Mouse (Mus musculus) C3H10T1/2 (cell line): Measurements from ENCODE around the gene Tbx6. TPM values are rescaled to one million over a fixed set of nuclear protein-coding genes. Genes with fewer than 3 reads are reported as not detected.

Experiments
- polyA plus RNA-seq, 2 experiments: library from polyadenylated mRNA; unstranded; fragments of >200 nt; fragmentation: generic; extraction: Trizol; gene quantifications; one replicate each; pipeline ENCODE4 v1.2.1; 2012; ENCODE audit warnings: missing spikeins in 2 of 2

Tbx6 gene
- polyA plus RNA-seq = under 1 TPM; 0.01 to 0.58 TPM

GRCm38 (mm10) chr7:126780971-126781635, at the start of gene Tbx6:
Gene Tbx6 (plus strand): TSS chr7:126781483.

GRCm38 (mm10) chr7:126759050-126759671, 22.1 kb upstream of the Tbx6 start, which contains the start of gene Mapk3:
Gene Mapk3 (plus strand): TSS chr7:126759601.

GRCm38 (mm10) chr7:126766201-126766600, 15.1 kb upstream of the Tbx6 start, which contains the start of gene Gdpd3:
Gene Gdpd3 (plus strand): TSS chr7:126766334.

GRCm38 (mm10) chr7:126776598-126777057, 4.7 kb upstream of the Tbx6 start, which contains the start of gene Ypel3:
Gene Ypel3 (plus strand): TSS chr7:126776955.

GRCm38 (mm10) chr7:126791851-126792720, 10.8 kb downstream of the Tbx6 start, which contains the start of gene Ppp4c:
Gene Ppp4c (minus strand): TSS chr7:126792496.

GRCm38 (mm10) chr7:126797411-126798126, 16.3 kb downstream of the Tbx6 start, which contains the start of gene Fam57b:
Gene Fam57b (plus strand): TSS chr7:126797668.

GRCm38 (mm10) chr7:126831539-126831938, 50.3 kb downstream of the Tbx6 start, which contains the start of gene 4930451I11Rik:
Gene 4930451I11Rik (minus strand): TSS chr7:126831639.

Other genes with a start within 250 kb of the Tbx6 start
- gene Eif3c, start 215.1 kb upstream of the Tbx6 start, polyA plus RNA-seq = 100 to 1,000 TPM in 1 of 2 experiments, 10 to 100 TPM in 1; 71.1 to 121 TPM
- gene Apobr, start 196.5 kb upstream of the Tbx6 start, polyA plus RNA-seq = under 1 TPM; 0.28 to 0.60 TPM
- under 1 TPM; 0.26 to 0.27 TPM for gene Cln3, start 195.7 kb upstream of the Tbx6 start, polyA plus RNA-seq
- gene Il27, start 186.5 kb upstream of the Tbx6 start, polyA plus RNA-seq = not detected
- gene Nupr1, start 150.6 kb upstream of the Tbx6 start, polyA plus RNA-seq = 100 to 1,000 TPM in 1 of 2 experiments, 10 to 100 TPM in 1; 12.1 to 109 TPM
- gene Sgf29, start 132.2 kb upstream of the Tbx6 start, polyA plus RNA-seq = 10 to 100 TPM; 24.3 to 64.3 TPM
- 10 to 100 TPM in 1 of 2 experiments, under 1 TPM in 1; 0.02 to 11.3 TPM for gene Sult1a1, start 105.1 kb upstream of the Tbx6 start, polyA plus RNA-seq
- 100 to 1,000 TPM in 1 of 2 experiments, 10 to 100 TPM in 1; 72.6 to 201 TPM for gene Bola2, start 86.1 kb upstream of the Tbx6 start, polyA plus RNA-seq
- 1 to 10 TPM; 5.3 to 7.8 TPM for gene Slx1b, start 85.7 kb upstream of the Tbx6 start, polyA plus RNA-seq
- gene Coro1a, start 73.7 kb upstream of the Tbx6 start, polyA plus RNA-seq = 1 to 10 TPM; 4.1 to 4.4 TPM
- 100 to 1,000 TPM; 144 to 277 TPM for gene Mapk3, start 21.9 kb upstream of the Tbx6 start, polyA plus RNA-seq
- 1 to 10 TPM in 1 of 2 experiments, under 1 TPM in 1; 0.20 to 4.2 TPM for gene Gdpd3, start 15.1 kb upstream of the Tbx6 start, polyA plus RNA-seq
- gene Ypel3, start 4.5 kb upstream of the Tbx6 start, polyA plus RNA-seq = 100 to 1,000 TPM in 1 of 2 experiments, 10 to 100 TPM in 1; 18.7 to 138 TPM
- gene Ppp4c, start 11.0 kb downstream of the Tbx6 start, polyA plus RNA-seq = 100 to 1,000 TPM; 126 TPM
- under 1 TPM; 0.08 TPM for gene Fam57b, start 16.2 kb downstream of the Tbx6 start, polyA plus RNA-seq
- not detected for gene 4930451I11Rik, start 50.2 kb downstream of the Tbx6 start, polyA plus RNA-seq
- not detected for gene Doc2a, start 65.9 kb downstream of the Tbx6 start, polyA plus RNA-seq
- 10 to 100 TPM; 10.8 to 24.2 TPM for gene Hirip3, start 80.5 kb downstream of the Tbx6 start, polyA plus RNA-seq
- gene Ino80e, start 80.9 kb downstream of the Tbx6 start, polyA plus RNA-seq = 10 to 100 TPM; 65.9 to 98.4 TPM
- gene Taok2, start 103.2 kb downstream of the Tbx6 start, polyA plus RNA-seq = 10 to 100 TPM; 10.1 to 53.2 TPM
- gene Tmem219, start 141.4 kb downstream of the Tbx6 start, polyA plus RNA-seq = 10 to 100 TPM; 27.0 to 35.9 TPM
- 10 to 100 TPM in 1 of 2 experiments, 1 to 10 TPM in 1; 5.7 to 11.3 TPM for gene Kctd13, start 147.4 kb downstream of the Tbx6 start, polyA plus RNA-seq
- under 1 TPM; 0.02 to 0.05 TPM for gene Asphd1, start 168.1 kb downstream of the Tbx6 start, polyA plus RNA-seq
- gene Sez6l2, start 169.1 kb downstream of the Tbx6 start, polyA plus RNA-seq = under 1 TPM; 0.04 to 0.25 TPM
- 10 to 100 TPM; 88.2 to 97.1 TPM for gene Cdipt, start 194.4 kb downstream of the Tbx6 start, polyA plus RNA-seq
- under 1 TPM; 0.47 to 0.64 TPM for gene Cdiptos, start 194.6 kb downstream of the Tbx6 start, polyA plus RNA-seq
- gene Mvp, start 233.1 kb downstream of the Tbx6 start, polyA plus RNA-seq = 10 to 100 TPM; 49.1 to 81.7 TPM
- gene Pagr1b, start 235.0 kb downstream of the Tbx6 start, polyA plus RNA-seq = under 1 TPM in 1 of 2 experiments, not detected in 1; 0.55 TPM
- gene Pagr1a, start 235.9 kb downstream of the Tbx6 start, polyA plus RNA-seq = 10 to 100 TPM; 14.8 to 18.0 TPM
- gene Gm42742, start 239.6 kb downstream of the Tbx6 start, polyA plus RNA-seq = 10 to 100 TPM; 28.7 to 44.7 TPM
- gene Prrt2, start 239.7 kb downstream of the Tbx6 start, polyA plus RNA-seq = under 1 TPM in 1 of 2 experiments, not detected in 1; 0.44 TPM
- 100 to 1,000 TPM; 130 to 150 TPM for gene Maz, start 245.6 kb downstream of the Tbx6 start, polyA plus RNA-seq